Mouse (Mus musculus) E14TG2a.4 (cell line): Measurements from ENCODE around the gene Sox21.

Experiments
- CTCF ChIP-seq: conservative IDR thresholded peaks from 2 replicates; pipeline ENCODE4 v1.5.1; 2014; ENCODE audit warnings: low read length
- NANOG ChIP-seq: IDR thresholded peaks from 2 replicates; pipeline ENCODE4 v1.6.1; 2014; ENCODE audit warnings: borderline replicate concordance, low read length, mixed read lengths

GRCm38 (mm10) chr14:118207347-118207746 lies 29.5 kb downstream of the Sox21 start:
- TF ChIP-seq CTCF (peak; percentile 89), NANOG (no peak)
